Mouse (Mus musculus) myocyte (in vitro differentiated cells): ENCODE measurements around the gene Fam160a1. TPM values are rescaled to one million over a fixed set of nuclear protein-coding genes. Genes with fewer than 3 reads are reported as not detected.

ENCODE experiments used
- H3K27me3 ChIP-seq: one replicate; pipeline ENCODE4 v1.6.1; 2011; ENCODE audit not compliant: control insufficient read depth, insufficient read depth, insufficient read length
- H3K36me3 ChIP-seq: one replicate; pipeline ENCODE4 v1.6.1; 2011; ENCODE audit not compliant: control insufficient read depth, insufficient read depth
- H3K4me2 ChIP-seq: one replicate; pipeline ENCODE4 v1.6.1; 2011; ENCODE audit warnings: low read depth, control low read depth
- H3K4me3 ChIP-seq: one replicate; pipeline ENCODE4 v1.5.1; 2011; ENCODE audit warnings: mild to moderate bottlenecking, control low read depth, moderate library complexity
- H3K79me2 ChIP-seq: one replicate; pipeline ENCODE4 v1.6.1; 2011; ENCODE audit not compliant: control insufficient read depth, insufficient read depth
- H3ac ChIP-seq: one replicate; pipeline ENCODE4 v1.6.1; 2011; ENCODE audit not compliant: control insufficient read depth, insufficient read length
- CEBPB ChIP-seq: IDR thresholded peaks from 2 replicates; pipeline ENCODE4 v1.6.1; 2011; ENCODE audit warnings: mild to moderate bottlenecking, moderate library complexity; ENCODE audit not compliant: poor library complexity, insufficient read depth, severe bottlenecking
- E2F4 ChIP-seq: IDR thresholded peaks from one replicate; pipeline ENCODE4 v1.6.1; 2011; ENCODE audit warnings: mild to moderate bottlenecking, control low read depth, moderate library complexity; ENCODE audit not compliant: insufficient read depth
- MAX ChIP-seq: IDR thresholded peaks from one replicate; pipeline ENCODE4 v1.6.1; 2011; ENCODE audit warnings: low read depth, mild to moderate bottlenecking, control low read depth
- MYOD1 ChIP-seq, 3 experiments: IDR thresholded peaks; one replicate each; pipeline ENCODE4 v1.6.1; 2011; ENCODE audit warnings: control low read depth in 2 of 3, low read depth in 2 of 3, mild to moderate bottlenecking in 2 of 3, moderate library complexity in 1 of 3; ENCODE audit not compliant: insufficient read length in 2 of 3, control insufficient read depth in 1 of 3
- MYOG ChIP-seq, 3 experiments: IDR thresholded peaks; one replicate each; pipeline ENCODE4 v1.6.1; 2011; ENCODE audit warnings: control low read depth in 2 of 3, low read depth in 2 of 3, mild to moderate bottlenecking in 2 of 3; ENCODE audit not compliant: insufficient read length in 2 of 3, control insufficient read depth in 1 of 3, insufficient read depth in 1 of 3
- POLR2A ChIP-seq: IDR thresholded peaks from one replicate; pipeline ENCODE4 v1.6.1; 2011; ENCODE audit warnings: low read depth, mild to moderate bottlenecking, control low read depth, moderate library complexity; ENCODE audit not compliant: insufficient read length
- POLR2AphosphoS2 ChIP-seq: IDR thresholded peaks from one replicate; pipeline ENCODE4 v1.6.1; 2011; ENCODE audit warnings: low read depth, control low read depth; ENCODE audit not compliant: insufficient read length
- REST ChIP-seq: IDR thresholded peaks from one replicate; pipeline ENCODE4 v1.6.1; 2011; ENCODE audit warnings: mild to moderate bottlenecking, control low read depth, moderate library complexity; ENCODE audit not compliant: insufficient read depth, insufficient read length
- SRF ChIP-seq: IDR thresholded peaks from one replicate; pipeline ENCODE4 v1.6.1; 2011; ENCODE audit warnings: low read depth; ENCODE audit not compliant: control insufficient read depth, insufficient read length
- TCF12 ChIP-seq: IDR thresholded peaks from one replicate; pipeline ENCODE4 v1.6.1; 2011; ENCODE audit warnings: mild to moderate bottlenecking, control low read depth; ENCODE audit not compliant: poor library complexity, insufficient read depth, severe bottlenecking
- TCF3 ChIP-seq: IDR thresholded peaks from one replicate; pipeline ENCODE4 v1.6.1; 2011; ENCODE audit warnings: low read depth, control low read depth; ENCODE audit not compliant: insufficient read length
- USF1 ChIP-seq: IDR thresholded peaks from one replicate; pipeline ENCODE4 v1.6.1; 2011; ENCODE audit warnings: low read depth, mild to moderate bottlenecking, control low read depth, moderate library complexity
- polyA plus RNA-seq: library from polyadenylated mRNA; unstranded; fragments of >200 nt; fragmentation: generic; extraction: Trizol; gene quantifications from one replicate; pipeline ENCODE4 v1.2.1, GENCODE M21; 2012; ENCODE audit warnings: missing spikeins

Fam160a1 gene
- polyA plus RNA-seq, 1 experiment, result 13.2 TPM

DNA sequence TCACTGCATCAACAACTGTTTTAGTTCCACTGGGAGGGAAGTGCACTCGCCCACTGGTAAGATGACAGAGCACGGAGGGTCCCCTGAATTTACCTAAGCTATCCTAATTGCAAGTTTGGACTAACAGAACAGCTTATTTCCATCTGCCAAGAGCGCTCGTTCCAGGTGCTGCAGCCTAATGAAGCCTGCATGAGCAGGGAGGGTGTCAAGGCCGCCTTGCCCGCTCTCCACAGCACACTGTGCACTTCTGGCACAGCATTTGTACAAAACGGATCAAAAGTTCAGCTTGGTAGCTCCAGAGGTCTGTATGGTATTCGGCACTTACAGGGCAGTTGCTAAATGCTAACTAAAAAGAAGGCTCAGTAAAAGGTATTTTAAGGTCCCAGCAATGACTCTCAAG is 30.6 kb downstream of the Fam160a1 start:
- Histone ChIP-seq H3K27me3 (no peaks in the 10 kb centered on the region), H3K79me2 (no peaks in the 10 kb centered on the region), H3K4me3 (no peak overlapping the region), H3ac (no peak overlapping the region), H3K4me2 (no peak overlapping the region), H3K36me3 (no peaks in the 10 kb centered on the region)
- TF ChIP-seq POLR2AphosphoS2, result no peak
- no peak for TF ChIP-seq MYOD1 (IDR thresholded peaks at IDR 0.05; ENCODE audit: control insufficient read depth in 1 of 3, insufficient read length in 2 of 3, low read depth in 2 of 3)
- no peak for TF ChIP-seq E2F4
- TF ChIP-seq MYOG (IDR thresholded peaks at IDR 0.05; ENCODE audit: control insufficient read depth in 1 of 3, insufficient read depth in 1 of 3, insufficient read length in 2 of 3, low read depth in 2 of 3), result no peak
- no peak for TF ChIP-seq CEBPB
- TF ChIP-seq TCF12, result no peak
- TF ChIP-seq USF1, result no peak
- TF ChIP-seq SRF, result no peak
- TF ChIP-seq TCF3, result no peak
- no peak for TF ChIP-seq REST

DNA sequence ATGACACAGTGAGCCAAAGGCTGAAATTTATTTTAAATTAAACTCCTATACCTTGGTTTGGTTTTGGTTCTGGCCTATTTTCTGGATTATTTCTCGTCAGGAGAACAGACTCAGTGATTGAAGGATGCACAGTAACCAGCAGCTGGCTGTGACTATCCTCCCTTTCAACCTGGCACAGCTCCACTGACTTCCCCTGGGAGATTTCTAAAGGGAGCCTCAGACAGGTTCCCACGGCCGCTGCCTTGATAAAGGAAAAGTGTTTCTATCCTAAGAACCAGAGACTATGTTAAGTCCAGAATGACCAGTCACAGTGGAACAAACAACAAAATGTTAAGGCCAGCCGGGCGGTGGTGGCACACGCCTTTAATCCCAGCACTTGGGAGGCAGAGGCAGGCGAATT is 36.2 kb downstream of the Fam160a1 start:
- Histone ChIP-seq H3ac (no peak overlapping the region), H3K4me3 (no peak overlapping the region), H3K4me2 (no peak overlapping the region), H3K79me2 (no peaks in the 10 kb centered on the region), H3K27me3 (no peaks in the 10 kb centered on the region), H3K36me3 (no peaks in the 10 kb centered on the region)
- TF ChIP-seq MYOG (IDR thresholded peaks at IDR 0.05; ENCODE audit: control insufficient read depth in 1 of 3, insufficient read depth in 1 of 3, insufficient read length in 2 of 3, low read depth in 2 of 3) (no peak), POLR2A (no peak), REST (no peak), E2F4 (no peak), POLR2AphosphoS2 (no peak), MYOD1 (IDR thresholded peaks at IDR 0.05; ENCODE audit: control insufficient read depth in 1 of 3, insufficient read length in 2 of 3, low read depth in 2 of 3) (no peak), CEBPB (no peak), MAX (no peak), TCF3 (no peak), SRF (no peak), USF1 (no peak), TCF12 (no peak)

DNA sequence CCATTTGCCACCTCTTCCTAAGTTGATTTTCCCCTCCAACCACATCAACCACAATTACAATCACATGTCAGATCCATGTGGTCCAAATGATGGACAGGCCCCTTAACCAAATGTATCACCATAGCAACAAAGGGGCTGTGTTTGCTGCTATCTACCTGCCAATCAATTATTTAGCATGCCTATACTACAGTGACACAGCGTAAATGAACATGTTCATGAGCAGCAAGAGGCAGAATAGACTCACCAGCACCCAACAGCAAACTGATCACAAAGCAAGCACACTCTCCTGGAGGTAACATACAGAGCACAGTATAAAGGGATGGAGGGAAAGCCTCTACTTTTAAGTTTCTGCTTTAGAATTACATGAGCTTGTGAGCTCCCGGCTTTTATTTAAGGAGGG is 36.8 kb downstream of the Fam160a1 start:
- Histone ChIP-seq H3ac (no peak overlapping the region), H3K4me3 (no peak overlapping the region), H3K27me3 (no peaks in the 10 kb centered on the region), H3K36me3 (no peaks in the 10 kb centered on the region), H3K79me2 (no peaks in the 10 kb centered on the region), H3K4me2 (no peak overlapping the region)
- TF ChIP-seq POLR2AphosphoS2 (no peak), TCF12 (no peak), CEBPB (no peak), TCF3 (no peak), MAX (no peak), USF1 (no peak), MYOD1 (IDR thresholded peaks at IDR 0.05; ENCODE audit: control insufficient read depth in 1 of 3, insufficient read length in 2 of 3, low read depth in 2 of 3) (no peak), E2F4 (no peak), POLR2A (no peak), MYOG (IDR thresholded peaks at IDR 0.05; ENCODE audit: control insufficient read depth in 1 of 3, insufficient read depth in 1 of 3, insufficient read length in 2 of 3, low read depth in 2 of 3) (no peak), REST (no peak), SRF (no peak)

DNA sequence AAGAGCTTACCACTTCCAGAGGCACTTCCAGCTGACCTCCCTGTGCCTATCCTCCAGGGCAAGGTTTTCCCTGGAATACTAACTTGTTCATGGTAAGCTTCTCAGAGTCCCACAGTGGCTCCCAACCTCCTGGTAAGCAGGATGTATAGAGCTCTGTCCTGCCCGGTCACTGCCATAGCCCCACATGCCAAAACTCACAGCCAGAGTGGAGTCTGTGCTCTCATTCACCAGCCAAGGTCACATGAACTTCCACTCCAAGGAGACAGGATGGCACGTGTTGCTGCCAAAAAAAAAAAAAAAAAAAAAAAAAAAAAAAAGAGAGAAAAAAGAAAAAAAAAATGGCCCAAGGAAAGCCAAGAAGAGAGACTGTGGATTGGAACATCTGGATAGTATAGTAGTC is 39.2 kb downstream of the Fam160a1 start:
- Histone ChIP-seq H3K36me3 (no peaks in the 10 kb centered on the region), H3K4me2 (no peak overlapping the region)
- TF ChIP-seq E2F4, result no peak
- no peak for TF ChIP-seq POLR2A

DNA sequence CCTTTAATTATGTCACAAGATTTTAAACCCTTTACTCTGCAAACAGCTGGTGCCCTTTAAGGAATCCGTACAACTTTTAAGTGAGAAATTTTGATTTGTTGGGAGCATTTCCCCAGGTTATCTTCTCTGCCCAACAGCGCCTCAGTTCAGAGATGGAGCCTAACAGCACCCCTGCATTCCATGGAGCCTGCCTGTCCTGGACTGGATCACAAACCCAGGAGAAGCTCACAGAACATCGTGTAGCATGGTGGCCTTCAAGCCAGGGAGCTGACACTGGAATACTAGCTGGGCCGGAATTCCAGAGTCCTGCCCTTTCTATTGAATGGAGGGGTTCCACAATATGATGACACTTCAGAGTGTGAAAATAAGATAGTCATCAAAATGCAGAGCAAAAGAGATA is 39.7 kb downstream of the Fam160a1 start:
- H3ac ChIP-seq, result no peak overlapping the region
- H3K27me3 ChIP-seq, result no peaks in the 10 kb centered on the region
- no peak overlapping the region for H3K4me3 ChIP-seq
- H3K79me2 ChIP-seq, result no peaks in the 10 kb centered on the region
- TF ChIP-seq REST (no peak), E2F4 (no peak), TCF12 (no peak), SRF (no peak), POLR2AphosphoS2 (no peak), CEBPB (no peak), MYOG (IDR thresholded peaks at IDR 0.05; ENCODE audit: control insufficient read depth in 1 of 3, insufficient read depth in 1 of 3, insufficient read length in 2 of 3, low read depth in 2 of 3) (no peak), MAX (no peak), POLR2A (no peak), MYOD1 (IDR thresholded peaks at IDR 0.05; ENCODE audit: control insufficient read depth in 1 of 3, insufficient read length in 2 of 3, low read depth in 2 of 3) (no peak), TCF3 (no peak), USF1 (no peak)
- no peak overlapping the region for H3K4me2 ChIP-seq
- H3K36me3 ChIP-seq, result no peaks in the 10 kb centered on the region

More for the DNA sequence above, 39.2 kb downstream of the Fam160a1 start:
- no peak overlapping the region for H3ac ChIP-seq
- no peaks in the 10 kb centered on the region for H3K79me2 ChIP-seq
- H3K27me3 ChIP-seq, result no peaks in the 10 kb centered on the region
- H3K4me3 ChIP-seq, result no peak overlapping the region
